Mouse (Mus musculus) liver, adult 2 months (tissue): ENCODE results near the gene Fis1.

Source experiments
- CTCF ChIP-seq: fragments of 200-500 bp; IDR thresholded peaks from 2 replicates; pipeline ENCODE4 v1.5.1; 2011; ENCODE audit warnings: low read depth, low read length, control low read depth
- POLR2A ChIP-seq: fragments of 200-500 bp; IDR thresholded peaks from 2 replicates; pipeline ENCODE4 v1.6.1; 2011; ENCODE audit warnings: low read length, control low read depth; ENCODE audit not compliant: insufficient read depth; ENCODE audit errors: extremely low read depth

DNA sequence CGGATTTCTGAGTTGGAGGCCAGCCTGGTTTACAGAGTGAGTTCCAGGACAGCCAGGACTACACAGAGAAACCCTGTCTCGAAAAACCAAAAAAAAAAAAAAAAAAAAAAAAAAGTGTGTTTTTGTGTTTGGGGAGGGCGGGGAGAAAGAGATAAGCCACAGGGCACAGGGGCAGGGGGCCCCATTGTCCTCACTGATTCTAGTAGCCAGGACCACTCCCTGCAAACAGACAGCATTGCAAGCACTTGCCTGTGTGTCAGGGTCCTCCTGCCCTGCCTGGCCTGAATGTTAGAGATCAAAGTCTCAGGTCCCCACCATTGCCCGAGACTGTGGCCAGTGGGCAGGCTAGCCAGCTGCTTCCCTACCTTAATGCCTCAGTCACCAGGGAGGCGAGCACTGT lies 46.4 kb downstream of the Fis1 start:
- TF ChIP-seq POLR2A (no peak), CTCF (no peak)
